Mouse (Mus musculus) spleen, adult 10 weeks (tissue): ENCODE data around the gene Arr3. TPM values are rescaled to one million over a fixed set of nuclear protein-coding genes. Genes with fewer than 3 reads are reported as not detected.

Experiments used
- polyA plus RNA-seq: library from polyadenylated mRNA; stranded (reverse); fragments of 350-450 nt; fragmentation: Illumina TruSeq; extraction: RNeasy Lipid Tissue Mini Kit (QIAGEN cat#74804); gene quantifications from one replicate; pipeline ENCODE4 v1.2.3, GENCODE M21; 2015; ENCODE audit warnings: low replicate concordance; ENCODE audit not compliant: insufficient read depth

Arr3 gene
- not detected for polyA plus RNA-seq

GRCm38 (mm10) chrX:100605314-100605713 is at the start of gene Arr3:
Gene Arr3 (plus strand): TSS chrX:100605497.

GRCm38 (mm10) chrX:100571951-100572350 is 33.3 kb upstream of the Arr3 start, which contains the start of gene Awat1:
Gene Awat1 (plus strand): TSS chrX:100572251.

GRCm38 (mm10) chrX:100594791-100595190 is 10.5 kb upstream of the Arr3 start, which contains the start of gene P2ry4:
Gene P2ry4 (minus strand): TSS chrX:100594869.

GRCm38 (mm10) chrX:100625546-100625801 is 20.2 kb downstream of the Arr3 start, which contains the start of gene Kif4:
Gene Kif4 (plus strand): TSS chrX:100625737.

GRCm38 (mm10) chrX:100625802-100626793 is 20.8 kb downstream of the Arr3 start, which contains the start of gene Pdzd11:
Gene Pdzd11 (minus strand): TSS chrX:100626568.

Other genes with a start within 250 kb of the Arr3 start
- not detected for gene Otud6a, start 176.5 kb upstream of the Arr3 start, polyA plus RNA-seq
- gene Awat2, start 162.8 kb upstream of the Arr3 start, polyA plus RNA-seq: 0.76 TPM
- 94.9 TPM for gene Igbp1, start 111.2 kb upstream of the Arr3 start, polyA plus RNA-seq
- gene Dgat2l6, start 80.7 kb upstream of the Arr3 start, polyA plus RNA-seq: not detected
- gene Awat1, start 33.2 kb upstream of the Arr3 start, polyA plus RNA-seq: not detected
- gene P2ry4, start 10.6 kb upstream of the Arr3 start, polyA plus RNA-seq: not detected
- 6.6 TPM for gene Kif4, start 20.2 kb downstream of the Arr3 start, polyA plus RNA-seq
- gene Pdzd11, start 21.1 kb downstream of the Arr3 start, polyA plus RNA-seq: 40.2 TPM
- 204 TPM for gene Gdpd2, start 124.4 kb downstream of the Arr3 start, polyA plus RNA-seq
- 10.6 TPM for gene Dlg3, start 162.2 kb downstream of the Arr3 start, polyA plus RNA-seq